Mouse (Mus musculus): ENCODE measurements at regions not wholly inside any gene's neighbourhood (a gene's known extent, or its start where the extent isn't known, plus 50 kb on each side); places are given as distances from the start of the nearest gene placed in this dataset.

DNA sequence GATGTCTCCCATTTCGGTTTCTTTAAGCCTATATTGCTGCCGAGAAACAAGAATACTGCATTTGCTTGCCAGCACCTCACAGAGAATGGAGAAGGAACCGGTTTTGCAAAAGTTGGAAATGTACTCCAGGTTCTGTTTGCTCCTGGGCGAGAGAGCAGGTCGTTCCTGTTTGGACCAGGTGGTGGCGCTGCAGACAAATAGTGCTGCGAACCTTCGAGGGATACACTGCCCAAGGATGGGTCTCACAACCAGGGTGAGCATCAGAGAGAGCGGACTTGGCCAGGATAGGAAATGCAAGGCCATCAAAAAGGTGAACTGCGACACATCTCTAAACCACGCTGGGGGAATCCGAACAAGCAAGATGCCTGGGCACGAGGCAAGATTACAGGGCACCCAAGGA is 54.0 kb upstream of the Ets2 start:
- peak; percentile 97 for ATAC-seq (replicated peaks; ENCODE audit: poor library complexity)

DNA sequence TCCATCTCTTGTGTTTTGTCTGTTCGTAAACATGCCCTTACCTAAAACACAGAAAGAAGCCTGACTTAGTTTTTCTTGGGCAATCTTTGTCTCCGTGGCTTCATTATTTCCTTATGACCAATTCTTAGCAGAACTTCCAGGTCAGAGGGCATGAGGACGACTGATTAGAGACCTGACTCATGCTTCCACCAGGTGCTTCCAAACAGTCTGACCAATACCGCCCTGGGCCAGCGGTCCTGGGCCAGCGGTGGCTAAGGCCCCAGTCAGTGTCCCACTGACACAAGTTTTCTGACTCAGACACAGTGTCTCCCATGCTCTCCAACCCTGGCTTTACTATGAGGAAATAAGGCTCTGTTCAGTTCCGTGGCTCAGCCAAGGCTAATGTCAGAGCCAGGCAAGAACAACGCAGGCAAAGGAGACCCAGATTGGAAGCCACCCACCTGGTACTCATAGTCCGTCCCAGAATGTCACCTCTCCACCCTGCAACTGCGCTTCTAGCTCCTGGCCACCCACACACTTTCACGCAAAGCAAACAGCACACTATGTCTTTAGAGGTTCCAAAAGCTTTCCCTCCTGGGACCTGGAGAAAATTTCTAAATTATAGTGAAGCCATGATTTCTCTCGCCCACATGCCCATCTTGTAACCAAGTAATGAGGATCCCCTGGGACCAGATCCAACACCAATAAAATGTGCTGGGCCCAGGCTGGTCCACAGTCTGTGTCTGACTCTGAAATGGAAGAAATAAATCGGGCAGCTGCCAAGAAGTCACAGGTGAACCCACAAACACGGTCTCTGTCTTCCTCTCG is 56.6 kb upstream of the Erg start:
- no peak for ATAC-seq (replicated peaks; ENCODE audit: poor library complexity)

- ATAC-seq (replicated peaks; ENCODE audit: poor library complexity): peak; percentile 93
These were observed 54.3 kb upstream of the Erg start for GRCm38 (mm10) chr16:95640670-95641069.

GRCm38 (mm10) chr16:95639677-95640076 is 53.3 kb upstream of the Erg start:
- no peak for ATAC-seq (replicated peaks; ENCODE audit: poor library complexity)

DNA sequence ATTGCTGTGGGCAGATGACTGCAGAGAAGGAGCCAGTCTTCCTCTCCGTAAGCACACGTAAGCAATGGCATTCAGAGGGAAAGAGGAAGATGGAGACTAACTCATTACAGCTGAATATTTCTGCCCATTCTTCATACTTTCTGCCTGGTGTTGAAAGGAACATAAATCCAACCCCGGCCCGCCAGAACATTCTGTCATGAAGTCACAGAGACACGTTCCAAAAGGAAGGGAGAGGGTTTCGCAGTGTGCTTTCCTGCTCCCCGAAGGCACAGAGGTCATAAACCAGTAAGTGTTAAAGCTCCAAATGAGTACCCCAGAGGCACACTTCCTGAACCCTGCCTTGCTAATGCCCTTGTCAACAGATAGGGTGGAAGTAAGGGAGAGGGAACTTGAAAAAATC is 51.5 kb upstream of the Erg start:
- ATAC-seq (replicated peaks; ENCODE audit: poor library complexity): no peak

GRCm38 (mm10) chr16:95636615-95637014 is 50.2 kb upstream of the Erg start:
- no peak for ATAC-seq (replicated peaks; ENCODE audit: poor library complexity)

Data from megakaryocyte progenitor cell, adult 5-6 weeks (primary cell).